Mouse (Mus musculus): ENCODE data around the gene Trpv1. TPM values are rescaled to one million over a fixed set of nuclear protein-coding genes. Genes with fewer than 3 reads are reported as not detected.

Trpv1 gene
- polyA plus RNA-seq, 1 experiment from 2014 or later, result not detected

DNA sequence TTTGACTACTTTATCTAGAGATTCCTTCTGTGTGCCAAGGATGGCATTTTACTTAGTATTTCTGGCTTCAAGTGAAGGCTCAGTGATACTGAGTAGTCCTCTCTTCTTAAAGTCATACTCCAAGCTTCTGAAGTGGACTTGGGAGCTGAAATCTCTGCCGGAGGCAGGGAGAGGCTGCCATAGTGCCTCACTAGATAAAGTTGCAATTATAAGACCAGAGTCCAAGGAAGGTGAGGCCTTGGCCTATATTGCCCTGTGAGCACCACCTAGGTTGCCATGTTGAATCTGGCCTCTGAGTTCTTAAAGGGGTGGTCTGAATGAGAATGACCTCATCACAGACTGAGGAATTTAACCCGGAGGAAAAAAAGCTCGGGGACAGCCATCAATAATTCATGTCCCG lies 8.7 kb downstream of the Trpv1 start:
- no peak for ATAC-seq (replicated peaks; ENCODE audit: low FRiP score)
- no peaks in the 10 kb centered on the region for H3K27me3 ChIP-seq (replicated peaks; ENCODE audit: control insufficient read depth, insufficient read depth, low read length)
- WGBS, result 85% methylated on average over 4 of the region's 4 CpGs

DNA sequence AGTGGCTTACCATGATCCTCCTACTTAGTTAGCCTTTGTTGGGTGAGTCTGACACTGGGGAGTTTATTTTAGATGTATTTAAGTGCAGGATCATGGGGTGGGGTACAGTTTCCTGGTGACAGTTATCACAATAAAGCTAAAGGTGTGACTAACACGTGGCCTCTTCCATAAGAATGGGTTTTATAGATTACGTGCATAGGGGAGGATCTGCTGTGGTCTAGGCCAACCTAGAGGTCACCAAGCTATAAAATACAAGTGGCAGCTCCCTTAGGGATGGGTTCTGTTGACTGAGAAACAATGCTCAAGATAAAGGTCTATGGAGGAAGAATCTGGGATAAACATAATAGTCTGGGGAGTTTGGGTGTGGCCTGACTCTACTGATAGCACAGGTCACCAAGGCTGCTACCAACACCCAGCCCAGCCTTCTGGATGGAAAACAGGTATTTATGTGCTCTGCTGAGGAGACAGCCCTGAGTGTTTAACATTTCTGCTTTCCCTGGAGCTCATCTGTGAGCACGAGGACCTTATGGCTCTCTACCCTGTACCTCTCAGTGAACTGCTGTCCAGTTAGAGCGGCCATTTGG lies 23.4 kb downstream of the Trpv1 start:
- Histone ChIP-seq H3K9ac (ENCODE audit: low read depth, low read length) (no peak overlapping the region), H3K4me1 (replicated peaks; ENCODE audit: control insufficient read depth, insufficient read depth, low read length) (no peaks in the 10 kb centered on the region), H3K36me3 (ENCODE audit: control insufficient read depth, insufficient read depth, low read length) (no peaks in the 10 kb centered on the region), H3K4me2 (no peak overlapping the region), H3K27ac (ENCODE audit: low read depth, low read length) (no peak overlapping the region), H3K27me3 (replicated peaks; ENCODE audit: control insufficient read depth, insufficient read depth, low read length) (no peaks in the 10 kb centered on the region), H3K9me3 (ENCODE audit: control insufficient read depth, low read length) (no peaks in the 10 kb centered on the region), H3K4me3 (ENCODE audit: low read depth, low read length) (no peak overlapping the region)
- WGBS, result 73% methylated on average over 4 of the region's 4 CpGs
- DNase-seq (ENCODE audit: low spot score) (no peak), ATAC-seq (replicated peaks; ENCODE audit: low FRiP score) (no peak)

More for the DNA sequence above, 8.7 kb downstream of the Trpv1 start:
- DNase-seq (ENCODE audit: low spot score), result no peak
- Histone ChIP-seq H3K36me3 (ENCODE audit: control insufficient read depth, insufficient read depth, low read length) (no peaks in the 10 kb centered on the region), H3K4me1 (replicated peaks; ENCODE audit: control insufficient read depth, insufficient read depth, low read length) (no peaks in the 10 kb centered on the region), H3K4me3 (ENCODE audit: low read depth, low read length) (no peak overlapping the region), H3K27ac (ENCODE audit: low read depth, low read length) (no peak overlapping the region), H3K4me2 (no peak overlapping the region), H3K9ac (ENCODE audit: low read depth, low read length) (no peak overlapping the region), H3K9me3 (ENCODE audit: control insufficient read depth, low read length) (no peaks in the 10 kb centered on the region)

DNA sequence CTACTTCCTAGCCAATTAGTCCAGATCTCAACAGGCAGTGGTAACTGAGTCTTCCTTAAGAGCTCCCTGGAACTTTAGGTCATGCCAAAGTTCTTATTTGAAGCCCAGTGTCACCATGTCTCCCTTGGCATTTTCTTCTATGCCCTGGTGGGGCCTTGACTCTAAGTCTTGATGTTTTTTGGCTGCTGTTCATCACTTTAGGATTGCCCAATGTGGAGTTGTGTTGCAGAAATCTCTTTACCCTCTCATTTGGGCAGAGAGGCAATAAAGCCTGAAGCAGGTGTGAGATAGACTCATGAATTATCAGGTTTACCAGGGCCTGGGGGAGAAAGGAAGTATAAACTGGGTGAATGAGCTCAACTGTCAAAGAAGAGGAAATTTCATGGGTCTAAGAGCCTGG lies 24.6 kb downstream of the Trpv1 start:
- H3K4me3 ChIP-seq (ENCODE audit: low read depth, low read length), result no peak overlapping the region
- H3K9me3 ChIP-seq (ENCODE audit: control insufficient read depth, low read length), result no peaks in the 10 kb centered on the region
- ATAC-seq (replicated peaks; ENCODE audit: low FRiP score) (no peak), DNase-seq (ENCODE audit: low spot score) (no peak)
- no peaks in the 10 kb centered on the region for H3K36me3 ChIP-seq (ENCODE audit: control insufficient read depth, insufficient read depth, low read length)
- no peaks in the 10 kb centered on the region for H3K27me3 ChIP-seq (replicated peaks; ENCODE audit: control insufficient read depth, insufficient read depth, low read length)
- no peak overlapping the region for H3K4me2 ChIP-seq
- no peak overlapping the region for H3K27ac ChIP-seq (ENCODE audit: low read depth, low read length)
- no peaks in the 10 kb centered on the region for H3K4me1 ChIP-seq (replicated peaks; ENCODE audit: control insufficient read depth, insufficient read depth, low read length)
- H3K9ac ChIP-seq (ENCODE audit: low read depth, low read length), result no peak overlapping the region

DNA sequence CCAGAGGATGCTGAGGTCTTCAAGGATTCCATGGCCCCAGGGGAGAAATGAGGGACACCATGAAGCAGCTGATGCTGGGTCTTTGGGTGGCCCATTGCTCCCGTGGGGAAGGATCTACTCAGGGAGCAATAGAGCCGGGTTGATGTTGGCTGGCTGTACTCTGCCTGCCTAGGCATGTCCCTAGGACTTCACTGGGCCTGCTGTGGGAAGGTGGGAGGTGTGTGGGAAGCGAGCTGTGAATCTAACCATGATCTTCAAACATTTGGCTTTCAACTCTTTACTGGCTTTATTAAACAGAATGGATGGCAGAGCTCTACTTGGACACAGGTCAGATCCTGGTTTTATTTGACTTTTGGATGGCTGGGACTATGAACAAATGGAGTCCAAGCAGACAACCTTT lies 26.4 kb downstream of the Trpv1 start:
- WGBS, result 65% methylated on average over 3 of the region's 3 CpGs
- H3K4me2 ChIP-seq, result no peak overlapping the region
- H3K9ac ChIP-seq (ENCODE audit: low read depth, low read length), result no peak overlapping the region
- no peak overlapping the region for H3K27ac ChIP-seq (ENCODE audit: low read depth, low read length)
- ATAC-seq (replicated peaks; ENCODE audit: low FRiP score) (no peak), DNase-seq (ENCODE audit: low spot score) (no peak)
- H3K9me3 ChIP-seq (ENCODE audit: control insufficient read depth, low read length), result no peaks in the 10 kb centered on the region
- no peaks in the 10 kb centered on the region for H3K4me1 ChIP-seq (replicated peaks; ENCODE audit: control insufficient read depth, insufficient read depth, low read length)
- no peak overlapping the region for H3K4me3 ChIP-seq (ENCODE audit: low read depth, low read length)
- H3K27me3 ChIP-seq (replicated peaks; ENCODE audit: control insufficient read depth, insufficient read depth, low read length), result no peaks in the 10 kb centered on the region
- no peaks in the 10 kb centered on the region for H3K36me3 ChIP-seq (ENCODE audit: control insufficient read depth, insufficient read depth, low read length)

DNA sequence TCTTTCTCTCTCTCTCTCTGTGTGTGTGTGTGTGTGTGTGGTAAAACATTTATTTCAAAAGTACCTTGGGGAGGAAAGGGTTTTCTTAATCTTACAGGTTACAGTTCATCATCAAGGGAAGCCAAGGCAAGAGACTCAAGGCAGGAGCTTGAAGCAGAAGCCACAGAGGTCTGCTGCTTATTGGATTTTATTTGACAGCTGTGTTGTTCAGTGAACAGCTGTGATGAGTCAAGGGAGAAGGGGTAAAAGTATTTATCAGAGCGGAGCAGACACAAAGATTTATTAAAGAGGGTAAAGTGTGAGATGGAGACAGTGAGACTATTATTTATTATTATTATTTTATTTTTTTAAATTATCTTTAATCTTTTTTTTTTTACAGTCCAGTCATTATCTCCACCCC lies 27.3 kb downstream of the Trpv1 start:
- Histone ChIP-seq H3K4me1 (replicated peaks; ENCODE audit: control insufficient read depth, insufficient read depth, low read length) (no peaks in the 10 kb centered on the region), H3K27me3 (replicated peaks; ENCODE audit: control insufficient read depth, insufficient read depth, low read length) (no peaks in the 10 kb centered on the region), H3K9me3 (ENCODE audit: control insufficient read depth, low read length) (no peaks in the 10 kb centered on the region), H3K4me2 (no peak overlapping the region), H3K9ac (ENCODE audit: low read depth, low read length) (no peak overlapping the region), H3K4me3 (ENCODE audit: low read depth, low read length) (no peak overlapping the region), H3K36me3 (ENCODE audit: control insufficient read depth, insufficient read depth, low read length) (no peaks in the 10 kb centered on the region), H3K27ac (ENCODE audit: low read depth, low read length) (no peak overlapping the region)
- WGBS, result 83% methylated on average over 1 of the region's 1 CpGs
- ATAC-seq (replicated peaks; ENCODE audit: low FRiP score) (no peak), DNase-seq (ENCODE audit: low spot score) (no peak)

DNA sequence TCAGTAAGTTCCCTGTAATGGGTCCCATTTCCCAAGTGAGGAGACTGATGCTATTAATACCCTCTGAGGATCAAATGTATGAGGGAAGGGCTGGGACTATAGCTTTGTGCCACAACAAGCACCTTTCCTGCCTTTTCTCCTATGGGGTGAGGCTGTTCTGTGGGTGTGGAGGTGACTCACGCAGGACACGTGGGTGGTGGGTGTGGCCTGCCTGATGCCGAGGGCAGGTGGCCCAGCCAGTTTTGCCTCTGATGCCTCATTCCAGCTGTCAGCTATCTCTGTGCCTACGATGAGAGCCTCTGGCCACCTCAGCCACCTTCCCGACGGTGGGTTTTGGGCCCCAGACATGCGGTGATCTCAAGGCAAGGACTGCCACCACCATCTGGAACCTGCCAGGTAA lies 33.2 kb downstream of the Trpv1 start, which contains the start of gene Trpv3:
Gene Trpv3, plus strand, starts transcription at position 122 of the 400 bp plus-strand sequence.
- Histone ChIP-seq H3K9me3 (ENCODE audit: control insufficient read depth, low read length) (no peaks in the 10 kb centered on the region), H3K4me2 (no peak within 1 kb of the TSS), H3K9ac (ENCODE audit: low read depth, low read length) (no peak within 1 kb of the TSS), H3K36me3 (ENCODE audit: control insufficient read depth, insufficient read depth, low read length) (no peaks in the 10 kb centered on the region), H3K27me3 (replicated peaks; ENCODE audit: control insufficient read depth, insufficient read depth, low read length) (no peaks in the 10 kb centered on the region), H3K4me1 (replicated peaks; ENCODE audit: control insufficient read depth, insufficient read depth, low read length) (no peaks in the 10 kb centered on the region), H3K27ac (ENCODE audit: low read depth, low read length) (no peak within 1 kb of the TSS), H3K4me3 (ENCODE audit: low read depth, low read length) (no peak within 1 kb of the TSS)
- DNase-seq (ENCODE audit: low spot score) (no peak), ATAC-seq (replicated peaks; ENCODE audit: low FRiP score) (no peak)
- WGBS, result 76% methylated on average over 7 of the region's 7 CpGs

DNA sequence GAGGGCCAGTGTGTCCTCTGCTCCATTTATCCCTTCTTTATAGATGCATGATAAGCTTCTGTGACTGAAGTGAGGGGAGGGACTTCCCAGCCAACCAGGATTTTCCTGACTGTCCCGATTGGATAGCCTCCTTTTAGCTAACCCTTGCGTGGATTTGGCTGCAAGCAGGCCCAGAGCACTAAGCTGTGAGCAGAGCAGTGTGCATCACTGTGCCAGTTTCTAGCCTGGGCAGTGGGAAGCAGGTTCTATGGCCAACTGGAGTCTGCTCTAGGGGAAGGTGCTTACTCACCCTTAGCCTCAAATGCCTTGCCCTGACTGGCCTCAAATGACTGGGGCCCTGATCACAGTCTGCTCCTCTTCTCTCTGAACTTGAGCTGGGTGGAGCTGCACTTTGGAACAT lies 40.7 kb downstream of the Trpv1 start:
- no peak overlapping the region for H3K9ac ChIP-seq (ENCODE audit: low read depth, low read length)
- no peaks in the 10 kb centered on the region for H3K27me3 ChIP-seq (replicated peaks; ENCODE audit: control insufficient read depth, insufficient read depth, low read length)

DNA sequence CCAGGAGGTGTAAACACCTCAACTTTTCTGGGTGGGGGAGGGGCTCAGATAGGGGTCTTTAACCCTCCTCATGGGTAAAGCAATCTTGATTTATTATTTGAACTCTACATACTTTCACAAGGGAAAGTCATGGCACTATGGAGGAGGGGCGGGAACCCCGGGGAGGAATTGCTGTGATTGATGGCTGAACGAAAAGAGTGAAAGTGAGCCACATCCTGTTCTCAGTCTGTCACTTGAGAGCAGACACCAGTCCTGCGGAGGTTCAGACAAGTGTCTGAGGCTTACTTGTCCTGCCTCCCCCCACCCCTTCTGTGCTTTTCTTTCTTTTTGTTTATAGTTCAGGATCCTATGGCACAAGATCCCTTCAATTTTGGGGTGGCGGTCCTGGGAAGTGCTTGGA lies 46.6 kb downstream of the Trpv1 start:
- Histone ChIP-seq H3K36me3 (ENCODE audit: control insufficient read depth, insufficient read depth, low read length) (no peaks in the 10 kb centered on the region), H3K27ac (ENCODE audit: low read depth, low read length) (no peak overlapping the region), H3K4me1 (replicated peaks; ENCODE audit: control insufficient read depth, insufficient read depth, low read length) (no peaks in the 10 kb centered on the region), H3K9ac (ENCODE audit: low read depth, low read length) (no peak overlapping the region), H3K4me3 (ENCODE audit: low read depth, low read length) (no peak overlapping the region), H3K4me2 (no peak overlapping the region), H3K9me3 (ENCODE audit: control insufficient read depth, low read length) (no peaks in the 10 kb centered on the region), H3K27me3 (replicated peaks; ENCODE audit: control insufficient read depth, insufficient read depth, low read length) (no peaks in the 10 kb centered on the region)
- WGBS, result 40% methylated on average over 5 of the region's 5 CpGs
- no peak for DNase-seq (ENCODE audit: low spot score)
- no peak for ATAC-seq (replicated peaks; ENCODE audit: low FRiP score)

More for the DNA sequence above, 40.7 kb downstream of the Trpv1 start:
- Histone ChIP-seq H3K4me3 (ENCODE audit: low read depth, low read length) (no peak overlapping the region), H3K4me1 (replicated peaks; ENCODE audit: control insufficient read depth, insufficient read depth, low read length) (no peaks in the 10 kb centered on the region), H3K9me3 (ENCODE audit: control insufficient read depth, low read length) (no peaks in the 10 kb centered on the region), H3K27ac (ENCODE audit: low read depth, low read length) (no peak overlapping the region), H3K4me2 (no peak overlapping the region), H3K36me3 (ENCODE audit: control insufficient read depth, insufficient read depth, low read length) (no peaks in the 10 kb centered on the region)
- WGBS, result 37% methylated on average over 2 of the region's 2 CpGs
- DNase-seq (ENCODE audit: low spot score), result no peak
- no peak for ATAC-seq (replicated peaks; ENCODE audit: low FRiP score)

DNA sequence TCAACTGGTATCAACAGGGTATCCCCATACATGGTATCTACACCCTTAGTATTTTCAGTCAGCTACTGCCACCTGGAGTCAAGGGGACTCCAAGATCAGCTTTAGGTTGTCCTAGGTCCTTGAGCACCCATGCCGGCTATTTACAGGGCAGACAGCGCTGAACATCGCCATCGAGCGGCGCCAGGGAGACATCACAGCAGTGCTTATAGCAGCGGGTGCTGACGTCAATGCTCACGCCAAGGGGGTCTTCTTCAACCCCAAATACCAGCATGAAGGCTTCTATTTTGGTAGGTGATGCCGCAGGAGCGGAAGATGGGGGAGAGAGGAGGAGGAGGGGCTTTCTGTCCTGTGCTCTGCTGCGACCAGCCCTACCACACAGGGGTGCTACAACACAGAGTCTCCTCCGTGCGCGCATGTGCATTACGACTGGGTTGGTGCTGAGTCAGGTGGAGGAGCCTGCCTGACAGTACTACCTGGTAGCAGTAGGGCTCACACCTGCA lies 47.5 kb downstream of the Trpv1 start:
- DNase-seq (ENCODE audit: low spot score) (peak; percentile 40), ATAC-seq (replicated peaks; ENCODE audit: low FRiP score) (peak; percentile 75)
- H3K4me2 ChIP-seq, result peak overlapping the region; percentile 45
- no peaks in the 10 kb centered on the region for H3K9me3 ChIP-seq (ENCODE audit: control insufficient read depth, low read length)
- no peaks in the 10 kb centered on the region for H3K4me1 ChIP-seq (replicated peaks; ENCODE audit: control insufficient read depth, insufficient read depth, low read length)
- H3K27me3 ChIP-seq (replicated peaks; ENCODE audit: control insufficient read depth, insufficient read depth, low read length), result no peaks in the 10 kb centered on the region
- H3K27ac ChIP-seq (ENCODE audit: low read depth, low read length), result no peak overlapping the region
- peak overlapping the region; percentile 28 for H3K4me3 ChIP-seq (ENCODE audit: low read depth, low read length)
- WGBS, result 1% methylated on average over 16 of the region's 16 CpGs
- H3K9ac ChIP-seq (ENCODE audit: low read depth, low read length), result no peak overlapping the region
- H3K36me3 ChIP-seq (ENCODE audit: control insufficient read depth, insufficient read depth, low read length), result no peaks in the 10 kb centered on the region

Data from liver, embryonic 11.5 days (tissue).